Mouse (Mus musculus) adrenal gland, adult 8-10 months (tissue): ENCODE data around the gene Sema6d. TPM values are rescaled to one million over a fixed set of nuclear protein-coding genes. Genes with fewer than 3 reads are reported as not detected.
"Not testable (repeated sequence)": the region's sequence is repeated elsewhere in the genome, so short reads cannot be mapped to it uniquely, and the experiment has no call there.

Experiments
- DNase-seq: peaks from one replicate; pipeline ENCODE4 v3.0.0; 2022
- total RNA-seq, 4 experiments: library from RNA; stranded (reverse); gene quantifications; 2 replicates each; pipeline ENCODE4 v1.2.4; 2022

The Sema6d gene
- total RNA-seq, 4 experiments from 2014 or later, result 5.1 to 12.7 (median 10.7) TPM

GRCm38 (mm10) chr2:124293601-124294000, 203.8 kb downstream of the Sema6d start:
- DNase-seq, result no peak

- DNase-seq, result no peak
These were observed 208.6 kb downstream of the Sema6d start for GRCm38 (mm10) chr2:124298351-124298750.

GRCm38 (mm10) chr2:124298872-124299271, 209.1 kb downstream of the Sema6d start:
- DNase-seq, result no peak

- DNase-seq, result no peak
These were observed 218.8 kb downstream of the Sema6d start for GRCm38 (mm10) chr2:124308605-124309004.

DNA sequence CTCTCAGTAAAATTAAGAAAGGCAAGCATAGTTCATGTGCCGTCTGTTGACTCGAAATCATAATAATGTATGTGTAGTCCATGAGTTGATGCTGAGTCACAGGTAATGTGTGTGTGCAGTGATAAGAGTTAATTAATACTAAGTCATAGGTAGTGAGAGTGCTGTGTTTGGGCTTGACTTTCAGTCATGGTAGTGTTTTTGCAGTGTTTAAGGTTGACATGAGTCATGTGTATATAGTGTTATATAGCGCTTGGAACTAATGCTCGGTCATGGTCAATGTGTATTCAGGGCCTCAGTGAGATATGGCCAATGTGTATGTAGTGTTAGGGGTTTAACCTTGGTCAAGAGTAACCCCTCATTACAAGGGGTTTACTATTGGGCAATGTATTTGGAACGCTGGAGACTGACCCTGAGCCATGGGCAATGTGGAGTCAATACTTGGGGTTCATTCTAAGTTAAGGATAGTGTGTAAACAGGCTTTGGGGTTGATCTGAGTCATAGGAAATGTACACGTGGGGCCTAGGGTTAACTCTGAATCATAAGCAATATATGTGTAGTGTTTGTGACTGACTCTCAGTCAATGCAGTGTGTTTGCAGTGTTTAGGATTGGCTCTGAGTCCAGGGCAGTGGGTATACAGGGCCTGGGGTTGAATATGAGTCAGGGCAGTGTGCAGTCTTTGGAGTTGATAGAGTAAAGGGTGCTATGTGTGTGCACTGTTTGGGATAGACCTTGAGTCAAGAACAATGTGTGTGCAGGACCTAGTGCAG, 219.8 kb downstream of the Sema6d start:
- DNase-seq, result no peak

DNA sequence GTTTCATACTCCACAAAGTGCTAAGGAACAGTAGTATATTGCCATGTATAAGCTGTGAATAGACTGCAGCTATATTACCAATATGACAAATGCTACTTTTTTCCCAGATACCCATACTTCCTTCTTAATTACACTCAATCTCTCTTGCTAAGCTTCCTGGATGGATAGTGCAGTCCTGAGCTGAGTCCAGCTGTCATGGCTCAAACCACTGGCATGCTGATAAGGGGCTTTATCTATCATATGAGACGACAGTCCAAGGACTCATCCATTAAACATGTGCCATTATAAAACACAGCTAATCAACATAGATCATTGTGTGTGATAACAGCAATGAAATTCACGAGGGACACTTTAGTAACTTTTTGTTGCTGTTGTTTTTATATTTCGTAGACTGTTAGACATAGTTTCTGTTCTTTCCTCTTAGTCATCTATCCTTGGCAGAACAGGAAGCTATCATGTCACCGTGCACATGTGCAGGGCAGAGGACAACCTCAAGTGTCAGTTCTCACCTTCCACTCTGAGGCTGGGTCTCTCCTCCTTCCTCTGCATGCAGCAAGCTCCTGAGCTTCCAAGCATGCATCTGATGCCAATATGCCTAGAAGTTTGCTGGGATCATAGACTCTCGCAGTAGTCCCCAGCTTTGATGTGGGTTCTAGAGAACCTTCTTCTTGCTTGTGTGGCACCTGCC, 232.9 kb downstream of the Sema6d start:
- DNase-seq, result peak; percentile 5

DNA sequence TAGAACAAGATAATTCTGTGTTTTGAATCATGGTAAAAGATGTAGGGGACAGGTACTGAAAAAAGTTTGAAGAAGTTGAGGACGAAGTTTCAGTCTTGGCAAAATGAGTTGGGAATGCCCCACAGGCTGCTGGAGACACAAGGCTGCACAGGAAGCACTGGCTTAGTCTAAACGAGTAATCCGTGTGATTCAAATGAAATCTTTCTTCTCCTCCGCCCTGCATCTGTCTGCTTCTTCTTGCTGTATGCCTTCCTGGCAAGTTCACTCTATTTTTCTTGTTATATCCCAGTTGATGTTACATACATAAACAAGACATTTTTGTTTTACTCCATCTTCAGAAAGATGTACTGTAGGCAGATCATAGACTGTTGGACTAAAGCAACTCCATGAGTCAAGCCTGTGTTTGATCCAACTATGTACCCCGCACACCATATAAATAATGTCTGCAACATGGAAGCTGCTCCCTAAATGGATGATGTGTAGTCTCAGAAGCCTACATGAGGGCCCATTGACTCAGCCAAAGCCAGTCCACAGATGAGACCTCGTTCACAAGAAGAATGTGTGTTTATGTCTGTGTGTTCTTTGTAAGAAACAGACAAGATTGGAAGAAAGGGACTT, 234.4 kb downstream of the Sema6d start:
- DNase-seq, result no peak

DNA sequence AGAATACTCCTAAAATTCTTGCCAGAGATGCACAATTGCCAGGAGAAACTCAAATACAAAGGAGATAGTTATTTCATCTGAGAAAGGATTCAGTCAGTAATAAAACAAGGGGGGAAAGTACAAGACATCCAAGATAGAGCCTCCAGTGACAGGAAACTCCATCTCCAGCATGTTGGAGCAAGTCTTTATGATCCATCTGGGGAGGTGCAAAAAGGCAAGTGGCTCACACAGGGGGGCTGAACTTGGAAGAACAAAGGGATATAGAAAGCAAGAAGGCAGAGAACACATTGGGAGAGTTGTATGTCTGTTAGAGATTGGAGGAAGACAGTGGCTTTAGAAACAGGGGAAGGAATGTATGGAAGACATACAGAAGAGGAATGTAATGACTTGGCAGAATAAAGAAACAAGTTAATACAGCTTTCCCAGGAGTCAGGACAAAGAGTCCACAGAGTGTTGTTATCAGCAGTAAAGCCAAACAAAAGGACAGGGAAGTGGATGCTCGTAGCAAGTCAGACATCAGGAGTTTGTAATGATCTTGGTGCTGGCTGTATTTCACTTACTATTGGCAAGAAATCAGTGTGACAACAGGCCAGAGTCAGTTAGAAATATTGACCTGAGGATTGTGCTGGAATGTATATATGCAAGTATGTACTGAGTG, 239.8 kb downstream of the Sema6d start:
- DNase-seq, result no peak

GRCm38 (mm10) chr2:124332890-124333289, 243.1 kb downstream of the Sema6d start:
- no peak for DNase-seq

GRCm38 (mm10) chr2:124334655-124335054, 244.9 kb downstream of the Sema6d start:
- DNase-seq, result not testable (repeated sequence)

GRCm38 (mm10) chr2:124338296-124338695, 248.5 kb downstream of the Sema6d start:
- DNase-seq, result no peak

GRCm38 (mm10) chr2:124354191-124354590, 264.4 kb downstream of the Sema6d start:
- no peak for DNase-seq

GRCm38 (mm10) chr2:124354716-124355115, 264.9 kb downstream of the Sema6d start:
- no peak for DNase-seq

GRCm38 (mm10) chr2:124369291-124369690, 279.5 kb downstream of the Sema6d start:
- no peak for DNase-seq

DNA sequence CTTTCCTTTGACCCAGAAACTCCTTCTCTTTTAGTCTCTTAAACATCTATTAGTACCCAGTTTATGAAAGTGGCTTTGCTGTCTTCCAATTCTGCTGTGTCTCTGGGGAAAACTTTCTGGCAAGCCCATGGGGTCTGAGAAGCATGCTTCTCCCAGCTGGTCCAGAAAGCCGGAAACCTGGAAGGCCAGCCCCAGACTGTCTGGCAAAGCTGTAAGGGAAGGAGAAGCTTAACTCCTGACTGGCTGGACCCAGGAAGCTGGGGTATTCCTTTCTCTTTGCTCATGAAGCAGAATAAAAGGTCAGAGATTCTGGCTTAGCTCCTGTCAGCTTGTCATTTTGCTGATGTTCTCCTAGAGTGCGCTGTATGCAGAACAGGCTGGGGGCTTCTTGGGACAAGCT, 280.2 kb downstream of the Sema6d start:
- DNase-seq, result peak; percentile 18

DNA sequence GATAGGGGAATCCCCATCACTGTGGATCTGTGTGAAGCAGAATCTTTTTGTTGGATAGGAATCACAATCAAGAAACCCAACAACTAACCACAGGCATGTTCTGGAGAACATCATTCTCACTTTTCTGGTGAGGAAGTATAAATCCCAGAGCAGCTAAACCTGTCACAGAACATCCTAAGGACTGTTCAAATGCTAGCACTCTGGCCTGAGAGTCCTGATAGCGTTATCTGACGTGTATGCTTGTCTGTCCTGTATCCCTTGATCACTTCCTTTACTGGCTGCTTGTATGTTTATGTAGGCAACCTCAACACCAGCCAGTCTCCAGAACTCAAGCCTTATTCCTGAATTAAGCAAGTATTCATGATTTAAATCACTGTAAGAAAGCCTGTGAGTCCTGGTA, 281.6 kb downstream of the Sema6d start:
- DNase-seq, result no peak

DNA sequence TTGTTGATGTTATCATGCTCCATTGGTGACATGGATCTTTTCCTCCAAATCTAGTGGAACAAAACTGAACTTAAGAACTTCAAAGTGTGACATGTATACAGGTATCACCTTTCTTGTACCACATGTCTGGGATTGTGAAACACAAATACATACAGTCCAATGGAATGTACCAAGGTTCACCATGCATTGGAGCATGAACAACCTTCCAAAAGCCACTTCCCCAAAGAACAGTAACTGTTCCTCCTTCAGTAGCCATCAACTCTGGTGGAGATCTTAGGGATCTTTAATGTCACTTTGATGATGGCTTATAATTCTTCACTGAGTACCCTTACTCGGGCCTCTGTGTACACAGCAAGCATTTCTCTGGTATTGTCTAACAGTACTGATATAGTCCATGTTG, 295.3 kb downstream of the Sema6d start:
- DNase-seq, result no peak

- DNase-seq, result no peak
These were observed 296.0 kb downstream of the Sema6d start for GRCm38 (mm10) chr2:124385722-124386121.

DNA sequence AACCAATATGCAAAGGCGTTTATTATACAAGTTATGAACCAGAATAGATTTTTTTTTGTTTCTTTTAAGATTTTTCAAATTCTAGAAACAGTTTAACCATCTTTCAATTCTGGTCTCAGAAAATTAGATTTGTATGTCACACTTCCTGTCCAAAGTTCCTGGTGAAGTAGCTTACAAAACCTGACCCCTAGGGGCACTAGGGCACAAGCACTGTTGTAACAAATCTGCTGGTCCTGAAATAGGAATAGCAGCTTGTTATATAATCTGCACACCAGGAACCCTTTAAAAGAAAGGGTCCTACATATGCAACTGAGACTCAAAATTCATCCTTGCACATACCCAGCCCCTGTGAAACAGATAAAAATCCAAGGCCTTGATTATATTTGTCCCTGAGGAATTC, 298.5 kb downstream of the Sema6d start:
- DNase-seq, result no peak

GRCm38 (mm10) chr2:124396733-124397132, 307.0 kb downstream of the Sema6d start:
- no peak for DNase-seq

- no peak for DNase-seq
These were observed 307.5 kb downstream of the Sema6d start for GRCm38 (mm10) chr2:124397304-124397703.

DNA sequence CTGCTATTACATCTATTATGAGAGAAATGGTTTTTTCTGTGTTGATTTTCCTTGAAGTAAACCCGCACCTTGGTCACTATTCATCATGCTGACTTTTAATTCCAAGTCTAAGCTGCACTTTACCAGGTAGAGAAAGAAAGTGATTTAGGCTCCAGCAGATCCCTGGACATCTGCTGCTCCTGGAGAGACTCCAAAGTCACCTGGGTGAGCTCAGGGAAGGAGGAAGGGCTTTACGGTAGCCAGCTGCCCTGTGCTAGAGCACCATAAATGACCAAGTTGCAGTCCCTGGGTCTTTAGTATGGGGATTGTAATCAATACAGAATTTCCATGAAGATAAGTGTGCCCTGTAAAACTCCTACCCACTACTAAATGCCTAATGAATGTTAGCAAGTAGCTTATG, 309.8 kb downstream of the Sema6d start:
- DNase-seq, result no peak
